Mouse (Mus musculus) kidney, adult 2 months (tissue): ENCODE results near the gene Arntl2.

Source experiments
- CTCF ChIP-seq: fragments of 200-500 bp; conservative IDR thresholded peaks from 2 replicates; pipeline ENCODE4 v1.5.1; 2011; ENCODE audit warnings: low read depth, mild to moderate bottlenecking, control low read depth, low read length, moderate library complexity, mixed read lengths; ENCODE audit not compliant: insufficient read depth, insufficient read length
- POLR2A ChIP-seq: fragments of 200-500 bp; IDR thresholded peaks from one replicate; pipeline ENCODE4 v1.6.1; 2011; ENCODE audit warnings: low read depth, low read length, control low read depth

- TF ChIP-seq CTCF (0 out of 2 replicates have a peak, but pooled peaks have one; percentile 22), POLR2A (no peak)
Observed at GRCm38 (mm10) chr6:146865701-146866100, 69.8 kb downstream of the Arntl2 start.
